Mouse (Mus musculus) heart, embryonic 16.5 days (tissue): Measurements from ENCODE around the gene Olfr1392. TPM values are rescaled to one million over a fixed set of nuclear protein-coding genes. Genes with fewer than 3 reads are reported as not detected.
"Not testable (repeated sequence)": the region's sequence is repeated elsewhere in the genome, so short reads cannot be mapped to it uniquely, and the experiment has no call there.

Experiments
- ATAC-seq: fragments of 200-750 bp; cut with Nextera tagmentation; replicated peaks from 2 replicates; pipeline ENCODE4 v1.8.0; 2017; ENCODE audit warnings: moderate number of reproducible peaks; ENCODE audit not compliant: insufficient read depth, low FRiP score; ENCODE audit errors: extremely low read depth
- H3K27ac ChIP-seq: fragments of 300-500 bp; sonication (generic); 2 replicates; pipeline ENCODE4 v1.5.1; 2014; ENCODE audit warnings: mild to moderate bottlenecking, low read length, control low read depth, moderate library complexity
- H3K27me3 ChIP-seq: fragments of 300-500 bp; sonication (generic); 2 replicates; pipeline ENCODE4 v1.6.1; 2014; ENCODE audit warnings: low read length, mixed read lengths; ENCODE audit not compliant: control insufficient read depth, insufficient read depth
- H3K36me3 ChIP-seq: fragments of 300-500 bp; sonication (generic); 2 replicates; pipeline ENCODE4 v1.6.1; 2014; ENCODE audit not compliant: control insufficient read depth, insufficient read depth
- H3K4me1 ChIP-seq: fragments of 300-500 bp; sonication (generic); 2 replicates; pipeline ENCODE4 v1.6.1; 2014; ENCODE audit warnings: low read length, mixed read lengths; ENCODE audit not compliant: control insufficient read depth, insufficient read depth
- H3K4me2 ChIP-seq: fragments of 300-500 bp; sonication (generic); 2 replicates; pipeline ENCODE4 v1.6.1; 2014; ENCODE audit warnings: low read depth, mild to moderate bottlenecking, control low read depth, low read length
- H3K4me3 ChIP-seq: fragments of 300-500 bp; sonication (generic); 2 replicates; pipeline ENCODE4 v1.5.1; 2014; ENCODE audit warnings: mild to moderate bottlenecking, control low read depth, low read length
- H3K9ac ChIP-seq: fragments of 300-500 bp; sonication (generic); 2 replicates; pipeline ENCODE4 v1.6.1; 2014; ENCODE audit warnings: low read length, control low read depth
- H3K9me3 ChIP-seq: fragments of 300-500 bp; sonication (generic); replicated peaks from 2 replicates; pipeline ENCODE4 v1.6.1; 2016; ENCODE audit warnings: low read length; ENCODE audit not compliant: control insufficient read depth
- WGBS: fragments of 180-500 bp; shearing (Covaris S2); extraction: QIAGEN DNeasy Blood & Tissue Kit; methylation state at CpG from one replicate; pipeline ENCODE4 v1.1.7; 2014; 5-methylcytosine and 5-hydroxymethylcytosine counted together
- polyA plus RNA-seq: library from polyadenylated mRNA; unstranded; fragments of >200 nt; fragmentation: Nextera tagmentation; extraction: Ambion mirVana; gene quantifications from 2 replicates; pipeline ENCODE4 v1.2.1, GENCODE M21; 2015

Olfr1392 gene
- polyA plus RNA-seq: not detected in 2 replicates

DNA sequence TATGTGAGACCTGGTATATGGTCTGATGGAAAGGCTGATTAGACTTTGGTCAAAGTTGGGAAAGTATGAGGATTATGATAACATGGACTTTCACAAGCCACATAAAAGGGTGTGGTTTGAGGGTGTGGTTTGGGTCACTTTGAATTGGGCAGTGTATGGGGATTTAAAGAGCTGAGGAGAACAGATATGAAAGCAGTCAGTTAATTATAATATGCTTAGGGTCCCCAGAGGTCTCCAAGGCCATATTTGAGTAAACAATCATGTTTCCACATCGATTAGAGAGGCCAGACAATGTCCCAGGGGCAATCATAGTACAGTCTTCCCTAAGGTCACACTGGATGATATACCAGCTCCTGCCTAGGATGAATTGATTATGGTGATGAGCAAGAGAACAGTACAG is at the start of gene Olfr1392:
Olfr1392 (plus strand) TSS at position 301 of the 400 bp plus-strand sequence.
- WGBS: 43% methylated on average over 1 of the region's 1 CpGs

DNA sequence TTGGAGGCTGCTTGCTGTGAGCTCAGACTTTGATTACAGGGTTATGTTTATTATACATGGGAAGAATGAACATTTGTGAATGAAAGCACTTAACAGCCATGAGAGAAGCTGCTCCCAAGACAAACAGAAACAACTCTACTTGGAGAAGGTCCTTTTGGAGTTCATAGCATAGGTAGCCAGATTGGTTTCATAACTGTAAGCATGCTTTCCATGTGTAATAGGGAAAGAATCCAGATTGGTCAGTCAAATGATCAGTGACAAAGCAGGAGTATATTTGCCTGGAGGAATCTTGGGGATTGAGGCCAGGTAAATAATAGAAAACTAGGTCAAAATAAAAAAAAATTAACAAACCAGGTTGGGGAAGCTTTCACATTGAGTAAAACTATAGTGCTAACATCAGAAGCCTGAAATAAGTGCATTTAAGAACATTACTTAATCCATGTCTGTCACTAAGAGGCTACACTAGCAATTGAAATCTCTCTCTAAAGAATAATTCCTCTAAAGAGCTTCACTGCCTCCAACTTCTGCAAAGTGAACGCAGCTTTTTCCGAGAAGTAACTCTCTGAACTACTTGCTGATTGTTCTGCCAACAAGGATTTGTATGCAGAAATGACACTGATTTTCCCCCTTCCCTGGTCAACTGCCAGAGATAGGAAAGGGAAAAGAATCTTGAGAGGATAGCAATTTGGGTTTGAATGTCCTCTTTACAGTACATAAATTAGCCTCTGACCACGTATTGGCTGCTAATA is 49.4 kb upstream of the Olfr1392 start:
- H3K9me3 ChIP-seq: no peaks in the 10 kb centered on the region
- no peaks in the 10 kb centered on the region for H3K27me3 ChIP-seq
- no peak overlapping the region for H3K27ac ChIP-seq
- no peaks in the 10 kb centered on the region for H3K4me1 ChIP-seq
- no peak overlapping the region for H3K4me2 ChIP-seq
- H3K36me3 ChIP-seq: no peaks in the 10 kb centered on the region
- no peak overlapping the region for H3K9ac ChIP-seq
- ATAC-seq: no peak
- WGBS: 65% methylated on average over 3 of the region's 3 CpGs
- no peak overlapping the region for H3K4me3 ChIP-seq

More for the DNA sequence above, at the start of gene Olfr1392:
- not testable (repeated sequence) for H3K27me3 ChIP-seq, H3K4me3 ChIP-seq, H3K27ac ChIP-seq, H3K9ac ChIP-seq, H3K9me3 ChIP-seq, H3K4me2 ChIP-seq, H3K4me1 ChIP-seq, ATAC-seq, H3K36me3 ChIP-seq

DNA sequence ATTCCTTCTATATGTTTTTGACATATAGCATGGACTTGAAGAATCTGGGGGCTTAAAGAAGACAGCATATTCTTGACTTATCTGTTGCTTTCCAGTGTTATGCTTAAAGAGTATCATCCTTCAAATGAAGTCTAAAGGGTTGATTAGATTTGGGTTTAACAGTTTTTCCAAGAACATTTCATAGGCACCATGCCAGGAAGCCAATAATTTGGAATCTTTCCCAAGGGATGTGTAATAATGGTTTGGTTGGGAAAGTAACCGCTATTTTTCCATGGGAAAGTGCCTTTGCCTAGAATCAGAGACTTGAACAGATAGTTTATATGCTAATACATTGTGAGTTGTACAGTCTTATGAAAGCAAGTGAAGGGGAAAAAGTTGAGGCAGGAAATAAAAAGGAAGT is 48.2 kb upstream of the Olfr1392 start:
- H3K4me2 ChIP-seq: no peak overlapping the region
- no peak overlapping the region for H3K27ac ChIP-seq
- no peaks in the 10 kb centered on the region for H3K9me3 ChIP-seq
- H3K4me3 ChIP-seq: no peak overlapping the region
- no peaks in the 10 kb centered on the region for H3K4me1 ChIP-seq
- 56% methylated on average over 1 of the region's 1 CpGs for WGBS
- ATAC-seq: no peak
- no peaks in the 10 kb centered on the region for H3K27me3 ChIP-seq
- no peak overlapping the region for H3K9ac ChIP-seq
- H3K36me3 ChIP-seq: no peaks in the 10 kb centered on the region

DNA sequence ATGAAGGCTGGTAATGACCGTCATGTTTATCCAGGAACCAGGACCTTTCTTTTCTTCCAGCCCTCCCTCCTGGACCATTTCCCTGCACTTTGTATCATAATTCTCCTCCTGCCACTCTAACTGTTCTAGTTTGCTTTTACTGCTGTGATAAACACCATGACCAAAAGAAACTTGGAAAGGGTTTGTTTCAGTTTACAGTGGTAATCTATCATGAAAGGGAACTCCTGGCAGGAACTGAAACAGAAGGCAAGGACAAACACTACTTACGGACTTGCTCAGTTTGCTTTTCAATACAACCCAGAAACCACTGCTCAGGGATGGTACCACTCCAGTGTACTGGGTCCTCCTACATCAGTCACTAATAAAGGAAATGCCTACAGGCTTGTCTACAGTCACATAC is 47.5 kb upstream of the Olfr1392 start:
- 37% methylated on average over 2 of the region's 2 CpGs for whole genome bisulfite sequencing
- Histone ChIP-seq H3K4me1 (no peaks in the 10 kb centered on the region), H3K9ac (no peak overlapping the region), H3K4me3 (no peak overlapping the region), H3K4me2 (no peak overlapping the region), H3K27ac (peak overlapping the region; percentile 13; the same call in 1 of the 2 replicates), H3K36me3 (no peaks in the 10 kb centered on the region), H3K27me3 (no peaks in the 10 kb centered on the region), H3K9me3 (no peaks in the 10 kb centered on the region)
- no peak for ATAC-seq

DNA sequence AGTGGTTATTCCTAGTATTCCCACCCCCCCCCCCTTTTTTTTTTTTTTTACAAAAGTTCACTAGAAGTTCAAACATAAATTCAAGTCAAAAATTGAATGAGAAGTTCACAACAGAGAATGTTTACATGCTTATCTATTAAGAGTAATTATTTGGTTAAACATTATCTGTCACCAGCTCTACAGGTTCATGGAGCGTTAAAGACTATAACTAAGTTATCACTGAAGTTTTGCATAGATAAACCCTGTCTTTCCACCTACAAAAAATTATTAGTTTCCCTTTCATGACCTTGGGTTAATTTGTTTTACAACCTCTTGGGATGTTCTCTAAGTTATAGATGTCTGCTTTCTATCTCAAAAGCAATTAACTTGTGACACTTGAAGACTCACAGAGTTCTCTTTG is 44.8 kb upstream of the Olfr1392 start:
- Histone ChIP-seq H3K9ac (no peak overlapping the region), H3K9me3 (no peaks in the 10 kb centered on the region), H3K27ac (no peak overlapping the region), H3K4me1 (peaks cover 13% of the 10 kb centered on the region), H3K36me3 (no peaks in the 10 kb centered on the region), H3K4me3 (no peak overlapping the region), H3K4me2 (no peak overlapping the region), H3K27me3 (no peaks in the 10 kb centered on the region)
- ATAC-seq: no peak
- 81% methylated on average over 1 of the region's 1 CpGs for WGBS

DNA sequence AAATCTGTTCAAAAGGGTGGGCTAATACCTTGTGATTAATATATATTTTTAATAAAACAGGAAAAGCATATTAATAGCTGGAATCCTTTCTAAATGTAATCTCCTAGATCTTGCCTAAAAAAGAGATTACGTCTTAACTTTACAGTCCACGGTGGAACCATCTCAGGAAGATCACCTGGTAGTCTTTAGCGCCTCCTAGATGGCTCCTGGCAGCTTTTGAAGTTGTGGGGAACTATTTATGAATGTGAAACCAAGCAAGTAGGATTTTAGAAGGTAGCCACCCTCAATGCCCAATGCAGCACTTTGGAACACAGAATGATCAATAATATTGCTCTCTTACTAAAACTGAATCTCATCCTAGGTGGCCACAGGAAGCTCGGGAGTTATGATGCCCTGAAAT is 44.2 kb upstream of the Olfr1392 start:
- WGBS: 75% methylated on average over 4 of the region's 4 CpGs
- no peak for ATAC-seq
- no peak overlapping the region for H3K9ac ChIP-seq
- H3K27ac ChIP-seq: no peak overlapping the region
- H3K4me1 ChIP-seq: peaks cover 19% of the 10 kb centered on the region
- no peaks in the 10 kb centered on the region for H3K36me3 ChIP-seq
- no peaks in the 10 kb centered on the region for H3K27me3 ChIP-seq
- H3K4me3 ChIP-seq: no peak overlapping the region
- H3K9me3 ChIP-seq: no peaks in the 10 kb centered on the region
- no peak overlapping the region for H3K4me2 ChIP-seq

- H3K27ac ChIP-seq: no peak overlapping the region
- H3K9ac ChIP-seq: no peak overlapping the region
- no peaks in the 10 kb centered on the region for H3K27me3 ChIP-seq
- no peaks in the 10 kb centered on the region for H3K36me3 ChIP-seq
- no peaks in the 10 kb centered on the region for H3K9me3 ChIP-seq
- WGBS: no CpG with 5 or more reads among the region's 1 CpGs
- no peak overlapping the region for H3K4me3 ChIP-seq
- ATAC-seq: no peak
- H3K4me1 ChIP-seq: peaks cover 24% of the 10 kb centered on the region
- H3K4me2 ChIP-seq: no peak overlapping the region
These were observed 43.6 kb upstream of the Olfr1392 start for GRCm38 (mm10) chr11:49241471-49241870.

DNA sequence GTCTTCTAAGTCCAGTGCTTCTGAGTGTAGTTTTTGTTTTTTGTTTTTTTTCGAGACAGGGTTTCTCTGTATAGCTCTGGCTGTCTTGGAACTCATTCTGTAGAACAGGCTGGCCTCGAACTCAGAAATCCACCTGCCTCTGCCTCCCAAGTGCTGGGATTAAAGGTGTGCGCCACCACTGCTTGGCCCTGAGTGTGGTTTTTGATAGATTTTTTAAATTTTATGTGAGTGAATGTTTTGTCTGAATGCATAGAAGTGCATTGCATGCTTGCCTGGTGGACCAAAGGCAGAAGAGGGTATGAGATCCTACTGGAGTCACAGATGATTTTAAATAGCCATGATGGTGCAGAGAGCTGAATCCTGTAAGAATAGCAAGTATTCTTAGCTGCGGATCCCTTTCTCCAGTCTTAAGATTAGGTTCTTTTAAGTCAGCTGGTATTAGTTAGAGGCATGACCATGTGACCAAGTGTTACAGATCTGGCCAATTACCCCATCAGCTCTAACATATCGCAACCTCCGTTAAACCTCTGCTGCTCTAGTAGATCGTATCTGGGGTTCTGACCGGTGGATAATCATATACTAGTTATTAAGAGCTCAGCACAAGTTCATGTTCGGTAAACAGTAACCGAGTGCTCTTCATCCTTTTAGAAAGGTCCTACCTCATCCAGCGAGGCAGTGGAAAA is 42.0 kb upstream of the Olfr1392 start:
- WGBS: 21% methylated on average over 11 of the region's 11 CpGs
- H3K9ac ChIP-seq: peak overlapping the region; percentile 58
- H3K9me3 ChIP-seq: no peaks in the 10 kb centered on the region
- no peak for ATAC-seq
- no peaks in the 10 kb centered on the region for H3K36me3 ChIP-seq
- peak overlapping the region; percentile 84 for H3K4me2 ChIP-seq
- peaks cover 25% of the 10 kb centered on the region for H3K4me1 ChIP-seq
- H3K27me3 ChIP-seq: no peaks in the 10 kb centered on the region
- peak overlapping the region; percentile 56 for H3K4me3 ChIP-seq
- H3K27ac ChIP-seq: peak overlapping the region; percentile 82
